8 mouse cellular contexts compared by ENCODE assay signal in genomic region chr5:113736522-113737164, GRCm38 (mm10). TPM values are rescaled to one million over a fixed set of nuclear protein-coding genes. Genes with fewer than 3 reads are reported as not detected.
DNase-seq lines count a peak whose midpoint lies in the region; ATAC-seq and TF ChIP-seq lines count a peak whose summit lies in the region.

No protein-coding gene starts in this region.

- no peak for TF ChIP-seq CTCF in testis, adult 2 months (IDR thresholded peaks at IDR 0.05; ENCODE audit: control insufficient read depth, insufficient read depth, insufficient replicate concordance, low read depth, low read length)
- TF ChIP-seq CTCF in kidney, postnatal 0 days (IDR thresholded peaks at IDR 0.05; ENCODE audit: low read depth), result peak; percentile 13; the same call in 1 of the 2 replicates

- peak overlapping the region; percentile 72 for H3K27ac ChIP-seq in testis, adult 2 months (ENCODE audit: control insufficient read depth, insufficient read depth, low read depth, low read length)
- H3K27ac ChIP-seq in kidney, postnatal 0 days, result peak overlapping the region; percentile 94; the same call in 1 of the 2 replicates
- H3K27ac ChIP-seq in stomach, embryonic 14.5 days (ENCODE audit: low read length), result peak overlapping the region; percentile 94; the same call in 1 of the 2 replicates

- H3K9me3 ChIP-seq in kidney, postnatal 0 days (replicated peaks; ENCODE audit: low read length), result no peaks in the 10 kb centered on the region
- H3K9me3 ChIP-seq in stomach, embryonic 14.5 days (ENCODE audit: control insufficient read depth, low read depth, low read length), result no peaks in the 10 kb centered on the region

- no peaks in the 10 kb centered on the region for H3K27me3 ChIP-seq in testis, adult 2 months (ENCODE audit: control insufficient read depth, insufficient read depth, low read length)
- H3K27me3 ChIP-seq in kidney, postnatal 0 days (ENCODE audit: insufficient read depth, low read length), result no peaks in the 10 kb centered on the region
- H3K27me3 ChIP-seq in stomach, embryonic 14.5 days (ENCODE audit: control insufficient read depth, insufficient read depth, low read length), result no peaks in the 10 kb centered on the region

- peaks cover 4% of the 10 kb centered on the region; the same call in 1 of the 2 replicates for H3K36me3 ChIP-seq in testis, adult 2 months (ENCODE audit: control insufficient read depth, insufficient read depth, low read length)
- H3K36me3 ChIP-seq in kidney, postnatal 0 days (ENCODE audit: insufficient read depth, low read length), result peaks cover 25% of the 10 kb centered on the region; the same call in 1 of the 2 replicates
- peaks cover 22% of the 10 kb centered on the region for H3K36me3 ChIP-seq in stomach, embryonic 14.5 days (ENCODE audit: control insufficient read depth, insufficient read depth, low read length)

- H3K4me2 ChIP-seq in kidney, postnatal 0 days (ENCODE audit: low read length), result peak overlapping the region; percentile 90
- H3K4me2 ChIP-seq in stomach, embryonic 14.5 days (replicated peaks; ENCODE audit: low read depth, low read length), result peak overlapping the region; percentile 91

- WGBS in kidney, postnatal 0 days, result 38% methylated on average over 15 of the region's 15 CpGs
- 36% methylated on average over 15 of the region's 15 CpGs for WGBS in stomach, embryonic 14.5 days

- peak overlapping the region; percentile 82 for H3K9ac ChIP-seq in kidney, postnatal 0 days (ENCODE audit: low read depth, low read length)
- peak overlapping the region; percentile 58 for H3K9ac ChIP-seq in stomach, embryonic 14.5 days (replicated peaks; ENCODE audit: low read depth, low read length)

- no peak for ATAC-seq in cerebellum, adult (ENCODE audit: insufficient number of reproducible peaks, low FRiP score, low TSS enrichment)
- ATAC-seq in kidney, postnatal 0 days (replicated peaks; ENCODE audit: low FRiP score, low read depth), result no peak
- ATAC-seq in stomach, embryonic 14.5 days (ENCODE audit: insufficient number of reproducible peaks, insufficient read depth, low FRiP score, low read depth), result no peak

- H3K4me1 ChIP-seq in testis, adult 2 months (ENCODE audit: control insufficient read depth, insufficient read depth, low read length), result peaks cover 10% of the 10 kb centered on the region
- H3K4me1 ChIP-seq in kidney, postnatal 0 days (replicated peaks; ENCODE audit: insufficient read depth, low read length), result no peaks in the 10 kb centered on the region
- peaks cover 9% of the 10 kb centered on the region for H3K4me1 ChIP-seq in stomach, embryonic 14.5 days (ENCODE audit: control insufficient read depth, insufficient read depth, low read length)

- peak; percentile 66 for DNase-seq in cerebellum, adult 9-11 months
- DNase-seq in testis, postnatal 14 days (ENCODE audit: low spot score), result no peak
- DNase-seq in kidney, postnatal 0 days (ENCODE audit: low spot score), result no peak
- no peak for DNase-seq in gastrocnemius, postnatal 4 days (ENCODE audit: low spot score in 2 of 2)
- no peak for DNase-seq in thymus, postnatal 0 days (ENCODE audit: low spot score)

- H3K4me3 ChIP-seq in testis, adult 2 months (ENCODE audit: control insufficient read depth, low read depth, low read length), result peak overlapping the region; percentile 89
- H3K4me3 ChIP-seq in kidney, postnatal 0 days (replicated peaks; ENCODE audit: low read depth, low read length), result peak overlapping the region; percentile 73
- peak overlapping the region; percentile 52 for H3K4me3 ChIP-seq in stomach, embryonic 14.5 days (ENCODE audit: low read depth, low read length)

- no peak for TF ChIP-seq POLR2A in testis, adult 2 months (IDR thresholded peaks at IDR 0.05; ENCODE audit: control insufficient read depth, low read depth, low read length)

RNA-seq across cellular contexts. Expression of gene Ficd, which starts 1.0 kb away (rescaled TPM):
- 5.2 and 5.3 TPM in 2 replicates for polyA plus RNA-seq in testis, adult 2 months (2012; rRNA removed)
- 5.4 TPM in 2 replicates for polyA plus RNA-seq in kidney, postnatal 0 days (2015; fragmentation: Nextera tagmentation; extraction: Ambion mirVana)
- polyA plus RNA-seq in stomach, embryonic 14.5 days (2014; fragmentation: Nextera tagmentation; extraction: Ambion mirVana), result 4.1 and 5.7 TPM in 2 replicates
- total RNA-seq in gastrocnemius, postnatal 4 days (2021), result 1 to 10 TPM; 5.5 to 5.7 TPM
- 6.0 and 6.3 TPM in 2 replicates for polyA plus RNA-seq in thymus, postnatal 0 days (2015; fragmentation: Nextera tagmentation; extraction: Ambion mirVana)

RNA-seq across cellular contexts. Expression of gene 1700069L16Rik, which starts 12.1 kb away (rescaled TPM):
- 11.1 and 14.8 TPM in 2 replicates for polyA plus RNA-seq in testis, adult 2 months (2012; rRNA removed)
- polyA plus RNA-seq in kidney, postnatal 0 days (2015; fragmentation: Nextera tagmentation; extraction: Ambion mirVana), result not detected in 2 replicates
- polyA plus RNA-seq in stomach, embryonic 14.5 days (2014; fragmentation: Nextera tagmentation; extraction: Ambion mirVana), result not detected in 2 replicates
- not detected for total RNA-seq in gastrocnemius, postnatal 4 days (2021)
- polyA plus RNA-seq in thymus, postnatal 0 days (2015; fragmentation: Nextera tagmentation; extraction: Ambion mirVana), result not detected in 2 replicates

RNA-seq across cellular contexts. Expression of gene Sart3, which starts 35.7 kb away (rescaled TPM):
- polyA plus RNA-seq in testis, adult 2 months (2012; rRNA removed), result 11.5 and 13.8 TPM in 2 replicates
- polyA plus RNA-seq in kidney, postnatal 0 days (2015; fragmentation: Nextera tagmentation; extraction: Ambion mirVana), result 27.2 and 27.7 TPM in 2 replicates
- 30.5 and 34.6 TPM in 2 replicates for polyA plus RNA-seq in stomach, embryonic 14.5 days (2014; fragmentation: Nextera tagmentation; extraction: Ambion mirVana)
- total RNA-seq in gastrocnemius, postnatal 4 days (2021), result 10 to 100 TPM; 18.9 to 21.9 TPM
- 29.4 and 34.4 TPM in 2 replicates for polyA plus RNA-seq in thymus, postnatal 0 days (2015; fragmentation: Nextera tagmentation; extraction: Ambion mirVana)

RNA-seq across cellular contexts. Expression of gene Iscu, which starts 35.9 kb away (rescaled TPM):
- polyA plus RNA-seq in testis, adult 2 months (2012; rRNA removed), result 136 and 138 TPM in 2 replicates
- polyA plus RNA-seq in kidney, postnatal 0 days (2015; fragmentation: Nextera tagmentation; extraction: Ambion mirVana), result 187 and 202 TPM in 2 replicates
- polyA plus RNA-seq in stomach, embryonic 14.5 days (2014; fragmentation: Nextera tagmentation; extraction: Ambion mirVana), result 106 and 117 TPM in 2 replicates
- total RNA-seq in gastrocnemius, postnatal 4 days (2021), result 10 to 100 TPM; 69.5 to 70.2 TPM
- polyA plus RNA-seq in thymus, postnatal 0 days (2015; fragmentation: Nextera tagmentation; extraction: Ambion mirVana), result 146 and 152 TPM in 2 replicates

Comparison
In these comparisons a context has a peak if more than half of its experiments do, and no peak if none do; other contexts are left out.
1. RNA of gene 1700069L16Rik, which starts 12.1 kb away (polyA plus RNA-seq): 11.1 to 14.8 TPM in testis, adult 2 months; not detected in stomach, embryonic 14.5 days, not detected in kidney, postnatal 0 days and not detected in thymus, postnatal 0 days; every median in the first group is over 10 times any median in the second.
2. Peak in every context shown above with its lines, with median percentiles within 50 percentile points of each other: H3K27ac ChIP-seq and H3K4me3 ChIP-seq.